In genomic region chr2:13603093-13603492, GRCm38 (mm10) we compare ENCODE assay signal across 25 mouse cellular contexts.
"Had no signal": no experiment of that assay in that cellular context is flagged by ENCODE, and none has a peak within 500 bp of the region (broad histone marks: within the 10 kb centered on the region; RNA-seq: fewer than 3 reads in every experiment).

No protein-coding gene starts in this region.

- ATAC-seq: hindbrain, embryonic 16.5 days; inflammation-experienced regulatory T-cells, adult 6 months; intestine, embryonic 15.5 days; intestine, postnatal 0 days had no signal

- H3K27ac ChIP-seq: gastrocnemius, adult 2 months; heart, embryonic 10.5 days; hindbrain, embryonic 10.5 days; hindbrain, embryonic 12.5 days; hindbrain, embryonic 14.5 days; intestine, embryonic 15.5 days; layer of hippocampus, adult 2 months; limb, embryonic 13.5 days; limb, embryonic 15.5 days had no signal

- H3K4me1 ChIP-seq: heart, embryonic 10.5 days; heart, embryonic 12.5 days; hindbrain, embryonic 10.5 days; hindbrain, embryonic 12.5 days; intestine, embryonic 15.5 days; limb, embryonic 13.5 days; limb, embryonic 15.5 days had no signal

- H3K36me3 ChIP-seq: heart, embryonic 10.5 days; heart, embryonic 12.5 days; hindbrain, embryonic 10.5 days; hindbrain, embryonic 12.5 days; intestine, embryonic 15.5 days; limb, embryonic 13.5 days; limb, embryonic 15.5 days had no signal

- H3K4me3 ChIP-seq: gastrocnemius, adult 2 months; heart, embryonic 10.5 days; heart, embryonic 12.5 days; hindbrain, embryonic 10.5 days; hindbrain, embryonic 12.5 days; intestine, embryonic 15.5 days; layer of hippocampus, adult 2 months; limb, embryonic 13.5 days; limb, embryonic 15.5 days had no signal

- H3K4me2 ChIP-seq: heart, embryonic 12.5 days; hindbrain, embryonic 12.5 days; hindbrain, embryonic 14.5 days; intestine, embryonic 15.5 days; limb, embryonic 13.5 days; limb, embryonic 15.5 days had no signal

- H3K9ac ChIP-seq: heart, embryonic 12.5 days; hindbrain, embryonic 12.5 days; hindbrain, embryonic 14.5 days; intestine, embryonic 15.5 days; limb, embryonic 13.5 days; limb, embryonic 15.5 days had no signal

- H3K27me3 ChIP-seq: heart, embryonic 12.5 days; hindbrain, embryonic 12.5 days; intestine, embryonic 15.5 days; limb, embryonic 13.5 days; limb, embryonic 15.5 days had no signal

- H3K9me3 ChIP-seq: heart, embryonic 10.5 days; heart, embryonic 12.5 days; hindbrain, embryonic 10.5 days; hindbrain, embryonic 12.5 days; intestine, embryonic 15.5 days; limb, embryonic 13.5 days; limb, embryonic 15.5 days had no signal

- DNase-seq: gastrocnemius, adult 2 months; gastrocnemius, postnatal 10 days; gastrocnemius, postnatal 25 days; heart, adult 18-20 months; heart, postnatal 10 days; heart, postnatal 4 days; kidney, adult 18-20 months; kidney, adult 8-10 months; kidney, postnatal 10 days; kidney, postnatal 25 days; kidney, postnatal 4 days; left cerebral cortex, postnatal 4 days; lung, adult 18-20 months had no signal
